Mouse (Mus musculus): ENCODE results near the gene Hdgf. TPM values are rescaled to one million over a fixed set of nuclear protein-coding genes. Genes with fewer than 3 reads are reported as not detected.
A peak's percentile ranks its signal among the peaks of the same experiment; 100 is the strongest.
"Not testable (repeated sequence)": the region's sequence is repeated elsewhere in the genome, so short reads cannot be mapped to it uniquely, and the experiment has no call there.

Hdgf gene
- 199 and 219 TPM in 2 replicates for polyA plus RNA-seq (2016; fragmentation: Nextera tagmentation; extraction: Ambion mirVana)

- Histone ChIP-seq H3K27me3 (ENCODE audit: poor library complexity, severe bottlenecking) (no peaks in the 10 kb centered on the region), H3K9me3 (no peaks in the 10 kb centered on the region), H3K27ac (peak within 1 kb of the TSS; percentile 98), H3K4me3 (peak within 1 kb of the TSS; percentile 98), H3K36me3 (replicated peaks) (no peaks in the 10 kb centered on the region; the same call in 1 of the 2 replicates), H3K4me1 (peaks cover 45% of the 10 kb centered on the region)
- DNase-seq (ENCODE audit: extremely low spot score, low spot score): peak; percentile 96
- 1% methylated on average over 57 of the region's 57 CpGs for WGBS
These were observed at the start of gene Hdgf for GRCm38 (mm10) chr3:87905880-87906485. Hdgf (plus strand) TSS chr3:87906321.

GRCm38 (mm10) chr3:87857666-87858065, 48.5 kb upstream of the Hdgf start:
- Histone ChIP-seq H3K9me3 (0 out of 2 replicates have a peak, but pooled peaks cover 2% of the 10 kb centered on the region), H3K27me3 (ENCODE audit: poor library complexity, severe bottlenecking) (no peaks in the 10 kb centered on the region), H3K4me1 (peaks cover 14% of the 10 kb centered on the region), H3K36me3 (replicated peaks) (peaks cover 71% of the 10 kb centered on the region), H3K27ac (no peak overlapping the region), H3K4me3 (no peak overlapping the region)
- WGBS: 86% methylated on average over 8 of the region's 8 CpGs
- no peak for DNase-seq (ENCODE audit: extremely low spot score, low spot score)

GRCm38 (mm10) chr3:87859813-87860212, 46.3 kb upstream of the Hdgf start:
- 0 out of 2 replicates have a peak, but pooled peaks cover 2% of the 10 kb centered on the region for H3K9me3 ChIP-seq
- no peak overlapping the region for H3K4me3 ChIP-seq
- peaks cover 90% of the 10 kb centered on the region for H3K36me3 ChIP-seq (replicated peaks)
- no peaks in the 10 kb centered on the region for H3K27me3 ChIP-seq (ENCODE audit: poor library complexity, severe bottlenecking)
- WGBS: 40% methylated on average over 3 of the region's 3 CpGs
- H3K4me1 ChIP-seq: no peaks in the 10 kb centered on the region
- peak; percentile 30 for DNase-seq (ENCODE audit: extremely low spot score, low spot score)
- H3K27ac ChIP-seq: no peak overlapping the region

- H3K27ac ChIP-seq; H3K27me3 ChIP-seq (ENCODE audit: poor library complexity, severe bottlenecking); H3K9me3 ChIP-seq; H3K4me3 ChIP-seq; DNase-seq (ENCODE audit: extremely low spot score, low spot score); H3K4me1 ChIP-seq: not testable (repeated sequence)
- H3K36me3 ChIP-seq (replicated peaks): peaks cover 98% of the 10 kb centered on the region
- WGBS: 92% methylated on average over 4 of the region's 4 CpGs
These were observed 42.0 kb upstream of the Hdgf start for GRCm38 (mm10) chr3:87864111-87864510.

GRCm38 (mm10) chr3:87877730-87878129, 28.4 kb upstream of the Hdgf start:
- Histone ChIP-seq H3K36me3 (replicated peaks) (peaks cover 93% of the 10 kb centered on the region), H3K4me1 (no peaks in the 10 kb centered on the region), H3K4me3 (no peak overlapping the region), H3K27ac (no peak overlapping the region), H3K27me3 (ENCODE audit: poor library complexity, severe bottlenecking) (no peaks in the 10 kb centered on the region), H3K9me3 (no peaks in the 10 kb centered on the region)
- DNase-seq (ENCODE audit: extremely low spot score, low spot score): no peak
- 97% methylated on average over 4 of the region's 4 CpGs for WGBS

GRCm38 (mm10) chr3:87884291-87884690, 21.8 kb upstream of the Hdgf start:
- Histone ChIP-seq H3K27ac (peak overlapping the region; percentile 96), H3K4me1 (peaks cover 21% of the 10 kb centered on the region), H3K27me3 (ENCODE audit: poor library complexity, severe bottlenecking) (no peaks in the 10 kb centered on the region), H3K36me3 (replicated peaks) (peaks cover 35% of the 10 kb centered on the region), H3K4me3 (peak overlapping the region; percentile 100), H3K9me3 (peaks cover 6% of the 10 kb centered on the region; the same call in 1 of the 2 replicates)
- 1% methylated on average over 3 of the region's 3 CpGs for WGBS
- no peak for DNase-seq (ENCODE audit: extremely low spot score, low spot score)

- peak overlapping the region; percentile 100 for H3K4me3 ChIP-seq
- DNase-seq (ENCODE audit: extremely low spot score, low spot score): no peak
- peaks cover 6% of the 10 kb centered on the region; the same call in 1 of the 2 replicates for H3K9me3 ChIP-seq
- under 1% methylated on average over 28 of the region's 28 CpGs for WGBS
- H3K27me3 ChIP-seq (ENCODE audit: poor library complexity, severe bottlenecking): no peaks in the 10 kb centered on the region
- H3K27ac ChIP-seq: peak overlapping the region; percentile 96
- peaks cover 32% of the 10 kb centered on the region for H3K36me3 ChIP-seq (replicated peaks)
- peaks cover 21% of the 10 kb centered on the region for H3K4me1 ChIP-seq
These were observed 21.3 kb upstream of the Hdgf start for GRCm38 (mm10) chr3:87884708-87885251.

GRCm38 (mm10) chr3:87885281-87886003, 20.7 kb upstream of the Hdgf start, which contains the start of gene Prcc:
Prcc (minus strand) TSS chr3:87885608.
- H3K27me3 ChIP-seq (ENCODE audit: poor library complexity, severe bottlenecking): no peaks in the 10 kb centered on the region
- peak; percentile 89 for DNase-seq (ENCODE audit: extremely low spot score, low spot score)
- peak within 1 kb of the TSS; percentile 96 for H3K27ac ChIP-seq
- peaks cover 21% of the 10 kb centered on the region for H3K4me1 ChIP-seq
- peak within 1 kb of the TSS; percentile 100 for H3K4me3 ChIP-seq
- peaks cover 6% of the 10 kb centered on the region; the same call in 1 of the 2 replicates for H3K9me3 ChIP-seq
- H3K36me3 ChIP-seq (replicated peaks): peaks cover 25% of the 10 kb centered on the region
- WGBS: under 1% methylated on average over 33 of the region's 33 CpGs

GRCm38 (mm10) chr3:87886004-87886365, 20.1 kb upstream of the Hdgf start:
- H3K27ac ChIP-seq: peak overlapping the region; percentile 96

GRCm38 (mm10) chr3:87886416-87886815, 19.7 kb upstream of the Hdgf start:
- Histone ChIP-seq H3K4me3 (peak overlapping the region; percentile 100; the same call in 1 of the 2 replicates), H3K9me3 (peaks cover 6% of the 10 kb centered on the region; the same call in 1 of the 2 replicates), H3K36me3 (replicated peaks) (peaks cover 15% of the 10 kb centered on the region), H3K4me1 (peaks cover 21% of the 10 kb centered on the region), H3K27me3 (ENCODE audit: poor library complexity, severe bottlenecking) (no peaks in the 10 kb centered on the region), H3K27ac (peak overlapping the region; percentile 96; the same call in 1 of the 2 replicates)
- WGBS: 88% methylated on average over 6 of the region's 6 CpGs
- DNase-seq (ENCODE audit: extremely low spot score, low spot score): no peak

More at GRCm38 (mm10) chr3:87886004-87886365, 20.1 kb upstream of the Hdgf start:
- no peak for DNase-seq (ENCODE audit: extremely low spot score, low spot score)
- Histone ChIP-seq H3K36me3 (replicated peaks) (peaks cover 20% of the 10 kb centered on the region), H3K9me3 (peaks cover 6% of the 10 kb centered on the region; the same call in 1 of the 2 replicates), H3K4me3 (peak overlapping the region; percentile 100), H3K27me3 (ENCODE audit: poor library complexity, severe bottlenecking) (no peaks in the 10 kb centered on the region), H3K4me1 (peaks cover 21% of the 10 kb centered on the region)
- 11% methylated on average over 10 of the region's 10 CpGs for WGBS

- H3K36me3 ChIP-seq (replicated peaks); H3K4me3 ChIP-seq; H3K27ac ChIP-seq; H3K27me3 ChIP-seq (ENCODE audit: poor library complexity, severe bottlenecking); DNase-seq (ENCODE audit: extremely low spot score, low spot score); H3K9me3 ChIP-seq: not testable (repeated sequence)
- H3K4me1 ChIP-seq: peaks cover 21% of the 10 kb centered on the region
- WGBS: 88% methylated on average over 4 of the region's 4 CpGs
These were observed 18.7 kb upstream of the Hdgf start for GRCm38 (mm10) chr3:87887400-87887799.

GRCm38 (mm10) chr3:87891481-87891880, 14.6 kb upstream of the Hdgf start:
- no peak for DNase-seq (ENCODE audit: extremely low spot score, low spot score)
- Histone ChIP-seq H3K4me1 (no peaks in the 10 kb centered on the region), H3K27me3 (ENCODE audit: poor library complexity, severe bottlenecking) (no peaks in the 10 kb centered on the region), H3K9me3 (peaks cover 6% of the 10 kb centered on the region; the same call in 1 of the 2 replicates), H3K36me3 (replicated peaks) (no peaks in the 10 kb centered on the region), H3K4me3 (no peak overlapping the region), H3K27ac (no peak overlapping the region)
- 60% methylated on average over 3 of the region's 3 CpGs for WGBS
